Mouse (Mus musculus): Measurements from ENCODE around the gene Agmo. TPM values are rescaled to one million over a fixed set of nuclear protein-coding genes. Genes with fewer than 3 reads are reported as not detected.

Gene Agmo
- polyA plus RNA-seq (2014; fragmentation: Nextera tagmentation; extraction: Ambion mirVana): 0.36 and 0.77 TPM in 2 replicates

GRCm38 (mm10) chr12:37241566-37242021 is at the start of gene Agmo:
Gene Agmo, plus strand, starts transcription at chr12:37241641.
- no peak for DNase-seq (ENCODE audit: low spot score, missing footprints)

GRCm38 (mm10) chr12:37231119-37231518 is 10.3 kb upstream of the Agmo start:
- 93% methylated on average over 1 of the region's 1 CpGs for WGBS
- Histone ChIP-seq H3K4me2 (no peak overlapping the region), H3K4me3 (ENCODE audit: low read depth, low read length) (no peak overlapping the region), H3K9ac (ENCODE audit: low read length) (no peak overlapping the region), H3K27ac (ENCODE audit: low read depth, low read length) (no peak overlapping the region), H3K27me3 (ENCODE audit: control insufficient read depth, insufficient read depth, low read length) (no peaks in the 10 kb centered on the region), H3K4me1 (ENCODE audit: control insufficient read depth, insufficient read depth, low read length) (no peaks in the 10 kb centered on the region), H3K9me3 (ENCODE audit: control insufficient read depth, low read length) (no peaks in the 10 kb centered on the region), H3K36me3 (ENCODE audit: control insufficient read depth, insufficient read depth, low read length) (no peaks in the 10 kb centered on the region)
- ATAC-seq (ENCODE audit: low FRiP score): no peak
- DNase-seq (ENCODE audit: low spot score, missing footprints): no peak

More at GRCm38 (mm10) chr12:37241566-37242021, at the start of gene Agmo:
- 65% methylated on average over 4 of the region's 4 CpGs for WGBS
- H3K4me3 ChIP-seq (ENCODE audit: low read depth, low read length): no peak within 1 kb of the TSS
- no peaks in the 10 kb centered on the region for H3K4me1 ChIP-seq (ENCODE audit: control insufficient read depth, insufficient read depth, low read length)
- no peak within 1 kb of the TSS for H3K4me2 ChIP-seq
- H3K27me3 ChIP-seq (ENCODE audit: control insufficient read depth, insufficient read depth, low read length): no peaks in the 10 kb centered on the region
- H3K27ac ChIP-seq (ENCODE audit: low read depth, low read length): no peak within 1 kb of the TSS
- no peak within 1 kb of the TSS for H3K9ac ChIP-seq (ENCODE audit: low read length)
- ATAC-seq (ENCODE audit: low FRiP score): no peak
- no peaks in the 10 kb centered on the region for H3K36me3 ChIP-seq (ENCODE audit: control insufficient read depth, insufficient read depth, low read length)
- no peaks in the 10 kb centered on the region for H3K9me3 ChIP-seq (ENCODE audit: control insufficient read depth, low read length)

GRCm38 (mm10) chr12:37240975-37241565 is 371 bp upstream of the Agmo start:
- Histone ChIP-seq H3K9me3 (ENCODE audit: control insufficient read depth, low read length) (no peaks in the 10 kb centered on the region), H3K4me1 (ENCODE audit: control insufficient read depth, insufficient read depth, low read length) (no peaks in the 10 kb centered on the region), H3K9ac (ENCODE audit: low read length) (no peak overlapping the region), H3K27ac (ENCODE audit: low read depth, low read length) (no peak overlapping the region), H3K4me3 (ENCODE audit: low read depth, low read length) (no peak overlapping the region), H3K4me2 (no peak overlapping the region), H3K27me3 (ENCODE audit: control insufficient read depth, insufficient read depth, low read length) (no peaks in the 10 kb centered on the region), H3K36me3 (ENCODE audit: control insufficient read depth, insufficient read depth, low read length) (no peaks in the 10 kb centered on the region)
- ATAC-seq (ENCODE audit: low FRiP score) (no peak), DNase-seq (ENCODE audit: low spot score, missing footprints) (no peak)
- WGBS: 79% methylated on average over 5 of the region's 5 CpGs

- no peak overlapping the region for H3K4me3 ChIP-seq (ENCODE audit: low read depth, low read length)
- H3K27me3 ChIP-seq (ENCODE audit: control insufficient read depth, insufficient read depth, low read length): no peaks in the 10 kb centered on the region
- ATAC-seq (ENCODE audit: low FRiP score) (no peak), DNase-seq (ENCODE audit: low spot score, missing footprints) (no peak)
- H3K4me2 ChIP-seq: no peak overlapping the region
- no peaks in the 10 kb centered on the region for H3K4me1 ChIP-seq (ENCODE audit: control insufficient read depth, insufficient read depth, low read length)
- no peak overlapping the region for H3K27ac ChIP-seq (ENCODE audit: low read depth, low read length)
- no peak overlapping the region for H3K9ac ChIP-seq (ENCODE audit: low read length)
- no peaks in the 10 kb centered on the region for H3K9me3 ChIP-seq (ENCODE audit: control insufficient read depth, low read length)
- WGBS: 92% methylated on average over 3 of the region's 3 CpGs
- no peaks in the 10 kb centered on the region for H3K36me3 ChIP-seq (ENCODE audit: control insufficient read depth, insufficient read depth, low read length)
Observed at GRCm38 (mm10) chr12:37242484-37242883, 1.0 kb downstream of the Agmo start.

- ATAC-seq (ENCODE audit: low FRiP score): no peak
- no peaks in the 10 kb centered on the region for H3K4me1 ChIP-seq (ENCODE audit: control insufficient read depth, insufficient read depth, low read length)
- no peak overlapping the region for H3K27ac ChIP-seq (ENCODE audit: low read depth, low read length)
- no peak overlapping the region for H3K4me3 ChIP-seq (ENCODE audit: low read depth, low read length)
- 90% methylated on average over 1 of the region's 1 CpGs for WGBS
- no peaks in the 10 kb centered on the region for H3K36me3 ChIP-seq (ENCODE audit: control insufficient read depth, insufficient read depth, low read length)
- H3K4me2 ChIP-seq: no peak overlapping the region
- no peak overlapping the region for H3K9ac ChIP-seq (ENCODE audit: low read length)
- H3K9me3 ChIP-seq (ENCODE audit: control insufficient read depth, low read length): no peaks in the 10 kb centered on the region
- no peak for DNase-seq (ENCODE audit: low spot score, missing footprints)
- H3K27me3 ChIP-seq (ENCODE audit: control insufficient read depth, insufficient read depth, low read length): no peaks in the 10 kb centered on the region
Observed at GRCm38 (mm10) chr12:37244876-37245275, 3.4 kb downstream of the Agmo start.

- Histone ChIP-seq H3K9me3 (ENCODE audit: control insufficient read depth, low read length) (no peaks in the 10 kb centered on the region), H3K36me3 (ENCODE audit: control insufficient read depth, insufficient read depth, low read length) (no peaks in the 10 kb centered on the region), H3K4me2 (no peak overlapping the region), H3K4me1 (ENCODE audit: control insufficient read depth, insufficient read depth, low read length) (no peaks in the 10 kb centered on the region), H3K9ac (ENCODE audit: low read length) (no peak overlapping the region), H3K27me3 (ENCODE audit: control insufficient read depth, insufficient read depth, low read length) (no peaks in the 10 kb centered on the region), H3K27ac (ENCODE audit: low read depth, low read length) (no peak overlapping the region), H3K4me3 (ENCODE audit: low read depth, low read length) (no peak overlapping the region)
- WGBS: 92% methylated on average over 5 of the region's 5 CpGs
- ATAC-seq (ENCODE audit: low FRiP score) (no peak), DNase-seq (ENCODE audit: low spot score, missing footprints) (no peak)
Observed at GRCm38 (mm10) chr12:37251688-37252087, 10.2 kb downstream of the Agmo start.

- H3K9ac ChIP-seq (ENCODE audit: low read length): no peak overlapping the region
- H3K4me1 ChIP-seq (ENCODE audit: control insufficient read depth, insufficient read depth, low read length): no peaks in the 10 kb centered on the region
- no peak for ATAC-seq (ENCODE audit: low FRiP score)
- H3K4me3 ChIP-seq (ENCODE audit: low read depth, low read length): no peak overlapping the region
- 76% methylated on average over 2 of the region's 2 CpGs for WGBS
- H3K4me2 ChIP-seq: no peak overlapping the region
- no peaks in the 10 kb centered on the region for H3K9me3 ChIP-seq (ENCODE audit: control insufficient read depth, low read length)
- no peaks in the 10 kb centered on the region for H3K36me3 ChIP-seq (ENCODE audit: control insufficient read depth, insufficient read depth, low read length)
- no peak overlapping the region for H3K27ac ChIP-seq (ENCODE audit: low read depth, low read length)
- DNase-seq (ENCODE audit: low spot score, missing footprints): no peak
- no peaks in the 10 kb centered on the region for H3K27me3 ChIP-seq (ENCODE audit: control insufficient read depth, insufficient read depth, low read length)
Observed at GRCm38 (mm10) chr12:37257099-37257498, 15.7 kb downstream of the Agmo start.

GRCm38 (mm10) chr12:37259771-37260528 is 18.5 kb downstream of the Agmo start:
- H3K9me3 ChIP-seq (ENCODE audit: control insufficient read depth, low read length): no peaks in the 10 kb centered on the region
- H3K4me1 ChIP-seq (ENCODE audit: control insufficient read depth, insufficient read depth, low read length): no peaks in the 10 kb centered on the region
- H3K4me3 ChIP-seq (ENCODE audit: low read depth, low read length): no peak overlapping the region
- H3K27ac ChIP-seq (ENCODE audit: low read depth, low read length): no peak overlapping the region
- no peaks in the 10 kb centered on the region for H3K36me3 ChIP-seq (ENCODE audit: control insufficient read depth, insufficient read depth, low read length)
- H3K9ac ChIP-seq (ENCODE audit: low read length): no peak overlapping the region
- ATAC-seq (ENCODE audit: low FRiP score) (no peak), DNase-seq (ENCODE audit: low spot score, missing footprints) (no peak)
- H3K4me2 ChIP-seq: no peak overlapping the region
- no peaks in the 10 kb centered on the region for H3K27me3 ChIP-seq (ENCODE audit: control insufficient read depth, insufficient read depth, low read length)

GRCm38 (mm10) chr12:37263685-37264084 is 22.2 kb downstream of the Agmo start:
- no peak for ATAC-seq (ENCODE audit: low FRiP score)
- H3K36me3 ChIP-seq (ENCODE audit: control insufficient read depth, insufficient read depth, low read length): no peaks in the 10 kb centered on the region
- DNase-seq (ENCODE audit: low spot score, missing footprints): no peak
- no peak overlapping the region for H3K4me2 ChIP-seq
- no peaks in the 10 kb centered on the region for H3K4me1 ChIP-seq (ENCODE audit: control insufficient read depth, insufficient read depth, low read length)
- no peaks in the 10 kb centered on the region for H3K27me3 ChIP-seq (ENCODE audit: control insufficient read depth, insufficient read depth, low read length)
- WGBS: 87% methylated on average over 3 of the region's 3 CpGs
- no peaks in the 10 kb centered on the region for H3K9me3 ChIP-seq (ENCODE audit: control insufficient read depth, low read length)
- no peak overlapping the region for H3K27ac ChIP-seq (ENCODE audit: low read depth, low read length)
- H3K9ac ChIP-seq (ENCODE audit: low read length): no peak overlapping the region
- H3K4me3 ChIP-seq (ENCODE audit: low read depth, low read length): no peak overlapping the region

Data from midbrain, embryonic 11.5 days (tissue).